Mouse (Mus musculus) lung, postnatal 0 days (tissue): Measurements from ENCODE around the gene Mrgpra9. TPM values are rescaled to one million over a fixed set of nuclear protein-coding genes. Genes with fewer than 3 reads are reported as not detected.
"Not testable (repeated sequence)": the region's sequence is repeated elsewhere in the genome, so short reads cannot be mapped to it uniquely, and the experiment has no call there.

Experiments used
- ATAC-seq: fragments of 200-750 bp; cut with Nextera tagmentation; 2 replicates; pipeline ENCODE4 v1.8.0; 2017; ENCODE audit warnings: moderate library complexity
- DNase-seq: peaks from one replicate; pipeline ENCODE4 v3.0.0-alpha.2; 2016; ENCODE audit warnings: low spot score
- H3K27ac ChIP-seq: fragments of 300-500 bp; sonication (generic); 2 replicates; pipeline ENCODE4 v1.5.1; 2014; ENCODE audit warnings: antibody characterized with exemption, mild to moderate bottlenecking, low read length, mixed read lengths
- H3K27me3 ChIP-seq: fragments of 300-500 bp; sonication (generic); replicated peaks from 2 replicates; pipeline ENCODE4 v1.6.1; 2014; ENCODE audit warnings: low read length, mixed read lengths; ENCODE audit not compliant: insufficient read depth
- H3K36me3 ChIP-seq: fragments of 300-500 bp; sonication (generic); 2 replicates; pipeline ENCODE4 v1.6.1; 2014; ENCODE audit warnings: low read length, mixed read lengths; ENCODE audit not compliant: insufficient read depth
- H3K4me1 ChIP-seq: fragments of 300-500 bp; sonication (generic); 2 replicates; pipeline ENCODE4 v1.6.1; 2014; ENCODE audit warnings: antibody characterized with exemption, low read depth, low read length, mixed read lengths; ENCODE audit not compliant: insufficient read depth
- H3K4me2 ChIP-seq: fragments of 300-500 bp; sonication (generic); replicated peaks from 2 replicates; pipeline ENCODE4 v1.6.1; 2014; ENCODE audit warnings: low read depth, mild to moderate bottlenecking, low read length, moderate library complexity, mixed read lengths
- H3K4me3 ChIP-seq: fragments of 300-500 bp; sonication (generic); 2 replicates; pipeline ENCODE4 v1.5.1; 2014; ENCODE audit warnings: low read depth, low read length
- H3K9ac ChIP-seq: fragments of 300-500 bp; sonication (generic); replicated peaks from 2 replicates; pipeline ENCODE4 v1.6.1; 2014; ENCODE audit warnings: low read depth, mild to moderate bottlenecking
- H3K9me3 ChIP-seq: fragments of 300-500 bp; sonication (generic); 2 replicates; pipeline ENCODE4 v1.6.1; 2016; ENCODE audit warnings: low read length, mixed read lengths
- CTCF ChIP-seq: IDR thresholded peaks from 2 replicates; pipeline ENCODE4 v1.5.1; 2016; ENCODE audit warnings: antibody characterized with exemption, mild to moderate bottlenecking
- EP300 ChIP-seq: IDR thresholded peaks from 2 replicates; pipeline ENCODE4 v1.6.1; 2016; ENCODE audit warnings: antibody characterized with exemption, mild to moderate bottlenecking, control low read depth
- WGBS: fragments of 180-500 bp; shearing (Covaris S2); extraction: QIAGEN DNeasy Blood & Tissue Kit; methylation state at CpG from one replicate; pipeline ENCODE4 v1.1.7; 2014; 5-methylcytosine and 5-hydroxymethylcytosine counted together
- polyA plus RNA-seq: library from polyadenylated mRNA; unstranded; fragments of >200 nt; fragmentation: Nextera tagmentation; extraction: Ambion mirVana; gene quantifications from 2 replicates; pipeline ENCODE4 v1.2.1, GENCODE M21; 2015

The Mrgpra9 gene
- 0.13 and 0.14 TPM in 2 replicates for polyA plus RNA-seq

- H3K9me3 ChIP-seq: no peaks in the 10 kb centered on the region
- TF ChIP-seq EP300 (no peak), CTCF (no peak)
- H3K4me2 ChIP-seq: no peak within 1 kb of the TSS
- H3K27me3 ChIP-seq: no peaks in the 10 kb centered on the region
- no peak within 1 kb of the TSS for H3K9ac ChIP-seq
- ATAC-seq (no peak), DNase-seq (no peak)
- no peaks in the 10 kb centered on the region for H3K4me1 ChIP-seq
- no peaks in the 10 kb centered on the region for H3K36me3 ChIP-seq
- no peak within 1 kb of the TSS for H3K4me3 ChIP-seq
- 20% methylated on average over 1 of the region's 1 CpGs for WGBS
- H3K27ac ChIP-seq: no peak within 1 kb of the TSS
Measured at GRCm38 (mm10) chr7:47252770-47253169, at the start of gene Mrgpra9. TSS of gene Mrgpra9 (minus strand) at chr7:47252848.

- not testable (repeated sequence) for H3K4me3 ChIP-seq, H3K4me2 ChIP-seq, H3K27me3 ChIP-seq, H3K9me3 ChIP-seq, ATAC-seq, H3K9ac ChIP-seq, H3K4me1 ChIP-seq, H3K27ac ChIP-seq, H3K36me3 ChIP-seq, DNase-seq
Measured at GRCm38 (mm10) chr7:47299612-47300011, 47.0 kb upstream of the Mrgpra9 start.

- not testable (repeated sequence) for H3K27ac ChIP-seq, H3K4me2 ChIP-seq, H3K9ac ChIP-seq, H3K27me3 ChIP-seq, DNase-seq, H3K36me3 ChIP-seq, H3K9me3 ChIP-seq, H3K4me1 ChIP-seq, H3K4me3 ChIP-seq, ATAC-seq
- 70% methylated on average over 5 of the region's 5 CpGs for WGBS
Measured at GRCm38 (mm10) chr7:47271547-47271946, 18.9 kb upstream of the Mrgpra9 start.

GRCm38 (mm10) chr7:47244658-47245057, 8.0 kb downstream of the Mrgpra9 start:
- DNase-seq: no peak
- 66% methylated on average over 3 of the region's 3 CpGs for WGBS
- TF ChIP-seq EP300 (no peak), CTCF (peak; percentile 27; the same call in 1 of the 2 replicates)

GRCm38 (mm10) chr7:47204830-47205229, 47.8 kb downstream of the Mrgpra9 start, which contains the start of gene Mrgpra6:
TSS of gene Mrgpra6 (minus strand) at chr7:47204920.
- no peak for DNase-seq
- no peak within 1 kb of the TSS for H3K4me3 ChIP-seq
- no peak for TF ChIP-seq CTCF
- no peak for TF ChIP-seq EP300
- no peak within 1 kb of the TSS for H3K9ac ChIP-seq
- no peak within 1 kb of the TSS for H3K4me2 ChIP-seq
- no peaks in the 10 kb centered on the region for H3K4me1 ChIP-seq
- no peaks in the 10 kb centered on the region for H3K36me3 ChIP-seq
- H3K9me3 ChIP-seq: no peaks in the 10 kb centered on the region
- 41% methylated on average over 4 of the region's 4 CpGs for WGBS
- no peak within 1 kb of the TSS for H3K27ac ChIP-seq
- no peak for ATAC-seq
- H3K27me3 ChIP-seq: no peaks in the 10 kb centered on the region

More at GRCm38 (mm10) chr7:47244658-47245057, 8.0 kb downstream of the Mrgpra9 start:
- ATAC-seq: no peak
- Histone ChIP-seq H3K4me3 (no peak overlapping the region), H3K4me1 (no peaks in the 10 kb centered on the region), H3K36me3 (no peaks in the 10 kb centered on the region), H3K4me2 (no peak overlapping the region), H3K27ac (no peak overlapping the region), H3K9ac (no peak overlapping the region), H3K27me3 (no peaks in the 10 kb centered on the region), H3K9me3 (no peaks in the 10 kb centered on the region)

GRCm38 (mm10) chr7:47195271-47195670, 57.4 kb downstream of the Mrgpra9 start:
- no peak overlapping the region for H3K27ac ChIP-seq
- no peaks in the 10 kb centered on the region for H3K27me3 ChIP-seq
- ATAC-seq (no peak), DNase-seq (no peak)
- no peaks in the 10 kb centered on the region for H3K9me3 ChIP-seq
- no peaks in the 10 kb centered on the region for H3K4me1 ChIP-seq
- no peak overlapping the region for H3K4me2 ChIP-seq
- H3K36me3 ChIP-seq: no peaks in the 10 kb centered on the region
- TF ChIP-seq EP300 (no peak), CTCF (peak; percentile 18)
- no peak overlapping the region for H3K4me3 ChIP-seq
- 60% methylated on average over 1 of the region's 1 CpGs for WGBS
- H3K9ac ChIP-seq: no peak overlapping the region

Other genes with a start within 250 kb of the Mrgpra9 start
- 13.1 and 14.9 TPM in 2 replicates for gene Spty2d1, start 244.4 kb downstream of the Mrgpra9 start, polyA plus RNA-seq
- gene Tmem86a, start 202.2 kb downstream of the Mrgpra9 start, polyA plus RNA-seq: 36.2 and 36.5 TPM in 2 replicates
- 1.2 and 1.7 TPM in 2 replicates for gene Ptpn5, start 119.2 kb downstream of the Mrgpra9 start, polyA plus RNA-seq
- not detected in 2 replicates for gene Mrgpra6, start 47.9 kb downstream of the Mrgpra9 start, polyA plus RNA-seq
- gene Mrgpra1, start 101.4 kb upstream of the Mrgpra9 start, polyA plus RNA-seq: not detected in 2 replicates
- gene Mrgpra2a, start 199.3 kb upstream of the Mrgpra9 start, polyA plus RNA-seq: 0.27 TPM in 1 of 2 replicates, not detected in the other